Mouse (Mus musculus) G1E-ER4 (cell line): ENCODE results near the gene Lrmp. TPM values are rescaled to one million over a fixed set of nuclear protein-coding genes. Genes with fewer than 3 reads are reported as not detected.

Experiments used
- GATA1 ChIP-seq: IDR thresholded peaks from one replicate; pipeline ENCODE4 v1.8.0; 2012; ENCODE audit warnings: low read length, inconsistent platforms
- polyA plus RNA-seq: library from polyadenylated mRNA; stranded (reverse); fragments of >175 nt; gene quantifications from 2 replicates; pipeline ENCODE4 v1.2.3, GENCODE M21; 2012

Gene Lrmp
- polyA plus RNA-seq, 1 experiment, result not detected

GRCm38 (mm10) chr6:145090201-145090863, 25.1 kb upstream of the Lrmp start:
- TF ChIP-seq GATA1, result no peak

- TF ChIP-seq GATA1, result no peak
These were observed 24.5 kb upstream of the Lrmp start for GRCm38 (mm10) chr6:145090928-145091327.

GRCm38 (mm10) chr6:145091998-145092397, 23.5 kb upstream of the Lrmp start:
- TF ChIP-seq GATA1, result no peak

- TF ChIP-seq GATA1, result no peak
These were observed 21.0 kb upstream of the Lrmp start for GRCm38 (mm10) chr6:145094431-145094830.

- no peak for TF ChIP-seq GATA1
These were observed 14.5 kb upstream of the Lrmp start for GRCm38 (mm10) chr6:145100923-145101322.

GRCm38 (mm10) chr6:145104241-145104939, 11.1 kb upstream of the Lrmp start:
- TF ChIP-seq GATA1, result no peak

GRCm38 (mm10) chr6:145105439-145105838, 10.0 kb upstream of the Lrmp start:
- no peak for TF ChIP-seq GATA1

GRCm38 (mm10) chr6:145106163-145106842, 9.2 kb upstream of the Lrmp start:
- no peak for TF ChIP-seq GATA1

GRCm38 (mm10) chr6:145110786-145111185, 4.7 kb upstream of the Lrmp start:
- TF ChIP-seq GATA1, result no peak

GRCm38 (mm10) chr6:145112865-145113264, 2.6 kb upstream of the Lrmp start:
- TF ChIP-seq GATA1, result no peak

GRCm38 (mm10) chr6:145114561-145114960, 892 bp upstream of the Lrmp start:
- no peak for TF ChIP-seq GATA1

GRCm38 (mm10) chr6:145116098-145116672, 732 bp downstream of the Lrmp start:
- TF ChIP-seq GATA1, result no peak

- no peak for TF ChIP-seq GATA1
These were observed 4.6 kb downstream of the Lrmp start for GRCm38 (mm10) chr6:145120086-145120485.

GRCm38 (mm10) chr6:145120787-145121589, 5.5 kb downstream of the Lrmp start:
- no peak for TF ChIP-seq GATA1
